Mouse (Mus musculus): ENCODE data around the gene Lrrc10. TPM values are rescaled to one million over a fixed set of nuclear protein-coding genes. Genes with fewer than 3 reads are reported as not detected.
A peak's percentile ranks its signal among the peaks of the same experiment; 100 is the strongest.

Lrrc10 gene
- polyA plus RNA-seq, 1 experiment from 2014 or later = not detected

DNA sequence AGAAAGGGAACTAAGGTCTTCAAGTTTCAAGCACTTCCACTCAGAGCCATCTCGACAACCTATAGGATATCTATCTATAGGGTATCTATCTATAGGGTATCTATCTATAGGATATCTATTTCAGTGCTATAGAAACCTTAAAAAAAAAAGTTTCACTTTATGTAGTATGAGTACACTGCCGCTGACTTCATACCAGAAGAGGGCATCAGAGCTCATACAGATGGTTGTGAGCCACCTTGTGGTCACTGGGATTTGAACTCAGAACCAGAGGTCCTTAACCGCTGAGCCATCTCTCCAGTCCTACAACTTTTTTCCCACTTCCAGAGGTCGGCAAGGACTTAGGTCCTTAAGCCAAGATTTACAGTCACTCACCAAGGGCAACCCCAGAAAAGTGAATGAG lies 10.5 kb downstream of the Lrrc10 start:
- Histone ChIP-seq H3K9me3 (replicated peaks) (no peaks in the 10 kb centered on the region), H3K4me3 (no peak overlapping the region), H3K27me3 (no peaks in the 10 kb centered on the region), H3K36me3 (peaks cover 95% of the 10 kb centered on the region), H3K4me1 (peaks cover 6% of the 10 kb centered on the region; the same call in 1 of the 2 replicates), H3K27ac (no peak overlapping the region), H3K4me2 (replicated peaks) (no peak overlapping the region), H3K9ac (no peak overlapping the region)
- WGBS = 94% methylated on average over 4 of the region's 4 CpGs
- no peak for ATAC-seq (ENCODE audit: low FRiP score)

DNA sequence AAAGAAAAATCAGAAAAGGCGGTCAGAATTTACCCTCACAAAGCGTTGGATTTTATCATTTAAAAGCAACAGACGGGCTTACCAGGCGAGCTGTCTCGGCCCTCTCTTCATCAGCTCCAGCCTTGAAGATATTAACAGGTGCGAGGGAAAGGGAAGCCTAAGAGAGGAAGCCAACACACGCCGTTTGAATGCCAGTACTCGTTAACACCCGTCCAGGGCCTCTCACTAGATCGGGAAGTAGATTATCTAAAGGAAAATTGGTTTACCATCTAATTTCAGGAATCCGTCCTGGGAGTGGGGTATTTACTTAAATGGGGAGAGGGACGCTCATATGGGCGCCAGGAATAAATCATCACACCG lies 17.7 kb downstream of the Lrrc10 start:
- H3K4me3 ChIP-seq = peak overlapping the region; percentile 88
- peaks cover 12% of the 10 kb centered on the region for H3K4me1 ChIP-seq
- H3K36me3 ChIP-seq = peaks cover 41% of the 10 kb centered on the region
- H3K27ac ChIP-seq = peak overlapping the region; percentile 31; the same call in 1 of the 2 replicates
- 4% methylated on average over 15 of the region's 15 CpGs for WGBS
- H3K27me3 ChIP-seq = no peaks in the 10 kb centered on the region
- H3K9ac ChIP-seq = peak overlapping the region; percentile 81
- ATAC-seq (ENCODE audit: low FRiP score) = peak; percentile 1; the same call in 1 of the 2 replicates
- H3K9me3 ChIP-seq (replicated peaks) = no peaks in the 10 kb centered on the region
- peak overlapping the region; percentile 86 for H3K4me2 ChIP-seq (replicated peaks)

DNA sequence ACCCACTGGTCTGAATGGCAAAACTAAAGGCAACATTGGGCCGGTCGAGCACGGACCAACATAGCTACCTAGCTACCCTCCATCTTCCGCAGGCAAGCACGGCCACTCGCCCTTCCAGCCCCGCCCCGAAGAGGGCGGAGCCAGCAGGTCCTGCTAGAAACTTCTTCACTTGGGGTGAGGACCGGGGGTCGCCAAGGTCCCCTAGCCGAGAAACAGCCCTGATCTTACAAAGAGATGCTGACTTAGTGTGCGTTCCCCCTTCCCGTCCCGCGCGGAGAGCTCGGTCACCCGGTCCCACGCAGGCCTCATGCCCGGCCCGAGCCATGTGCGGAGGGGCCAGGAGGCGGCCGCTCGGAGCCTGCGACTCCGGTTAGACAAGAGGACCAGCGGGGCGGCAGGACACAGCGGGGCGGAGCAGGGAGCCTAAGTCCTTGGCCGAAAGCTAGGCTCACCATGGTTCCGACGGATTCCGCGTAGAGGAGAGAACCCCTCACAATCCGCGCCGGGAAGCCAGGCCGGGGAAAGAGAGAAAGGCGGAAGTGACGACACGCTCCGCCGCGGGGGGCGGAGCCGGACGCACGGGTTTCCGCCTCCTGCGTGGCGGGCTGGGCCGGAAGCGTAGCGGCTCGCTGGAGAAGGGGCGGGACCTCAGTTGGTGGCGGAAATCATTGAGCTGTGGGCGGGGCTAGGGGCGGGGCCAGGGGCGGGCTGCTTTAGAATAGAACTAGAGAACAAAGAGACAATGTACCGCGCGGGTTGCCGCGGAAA lies 18.3 kb downstream of the Lrrc10 start, which contains the start of gene Cct2:
Cct2 (minus strand) TSS at position 561 of the 768 bp plus-strand sequence.
- Histone ChIP-seq H3K4me2 (replicated peaks) (peak within 1 kb of the TSS; percentile 86), H3K27ac (peak within 1 kb of the TSS; percentile 88), H3K36me3 (peaks cover 36% of the 10 kb centered on the region), H3K9me3 (replicated peaks) (no peaks in the 10 kb centered on the region), H3K4me3 (peak within 1 kb of the TSS; percentile 88), H3K4me1 (peaks cover 12% of the 10 kb centered on the region), H3K27me3 (no peaks in the 10 kb centered on the region), H3K9ac (peak within 1 kb of the TSS; percentile 81)
- ATAC-seq (ENCODE audit: low FRiP score) = peak; percentile 96
- WGBS = under 1% methylated on average over 68 of the region's 68 CpGs

DNA sequence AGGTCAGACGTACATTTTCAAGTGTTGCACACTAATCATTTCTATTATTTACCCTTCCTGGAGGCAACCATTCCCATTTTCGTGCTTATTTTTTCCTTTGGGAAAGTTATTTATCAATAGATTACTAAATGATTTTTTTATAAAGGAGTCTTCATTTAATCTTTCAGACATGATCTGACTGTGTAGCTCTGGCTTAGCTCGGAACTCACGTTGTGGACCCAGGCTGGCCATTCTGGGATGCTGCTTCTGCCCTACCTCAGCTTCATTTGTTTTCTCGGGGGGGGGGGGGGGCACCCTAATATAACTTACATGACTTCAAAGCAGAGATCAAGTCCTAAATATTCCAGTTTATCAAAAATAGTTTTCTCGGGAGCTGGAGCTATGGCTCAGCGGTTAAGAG lies 18.9 kb downstream of the Lrrc10 start:
- Histone ChIP-seq H3K9me3 (replicated peaks) (no peaks in the 10 kb centered on the region), H3K4me2 (replicated peaks) (peak overlapping the region; percentile 48), H3K27me3 (no peaks in the 10 kb centered on the region), H3K9ac (peak overlapping the region; percentile 38; the same call in 1 of the 2 replicates), H3K4me1 (peaks cover 9% of the 10 kb centered on the region), H3K4me3 (peak overlapping the region; percentile 88), H3K36me3 (peaks cover 30% of the 10 kb centered on the region), H3K27ac (peak overlapping the region; percentile 88)
- ATAC-seq (ENCODE audit: low FRiP score) = peak; percentile 50
- WGBS = 9% methylated on average over 7 of the region's 7 CpGs

DNA sequence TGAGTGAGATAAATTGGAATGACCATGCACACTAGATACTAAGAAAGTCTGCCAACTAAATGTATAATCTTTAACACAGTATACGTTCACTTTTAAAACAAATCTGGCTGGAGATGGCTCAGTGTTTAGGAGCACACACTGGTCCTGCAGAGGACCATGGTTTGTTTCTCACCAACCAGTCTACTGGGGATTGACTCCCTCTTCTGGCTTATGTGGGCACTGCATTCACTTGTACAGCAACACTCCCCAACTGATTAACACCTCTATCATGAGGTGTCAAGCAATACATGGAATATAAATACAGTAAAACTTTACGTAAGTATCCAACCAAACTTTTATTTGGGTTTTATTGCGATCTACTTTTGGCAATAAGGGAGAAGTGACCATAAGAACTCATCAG lies 24.0 kb downstream of the Lrrc10 start:
- no peaks in the 10 kb centered on the region for H3K4me1 ChIP-seq

DNA sequence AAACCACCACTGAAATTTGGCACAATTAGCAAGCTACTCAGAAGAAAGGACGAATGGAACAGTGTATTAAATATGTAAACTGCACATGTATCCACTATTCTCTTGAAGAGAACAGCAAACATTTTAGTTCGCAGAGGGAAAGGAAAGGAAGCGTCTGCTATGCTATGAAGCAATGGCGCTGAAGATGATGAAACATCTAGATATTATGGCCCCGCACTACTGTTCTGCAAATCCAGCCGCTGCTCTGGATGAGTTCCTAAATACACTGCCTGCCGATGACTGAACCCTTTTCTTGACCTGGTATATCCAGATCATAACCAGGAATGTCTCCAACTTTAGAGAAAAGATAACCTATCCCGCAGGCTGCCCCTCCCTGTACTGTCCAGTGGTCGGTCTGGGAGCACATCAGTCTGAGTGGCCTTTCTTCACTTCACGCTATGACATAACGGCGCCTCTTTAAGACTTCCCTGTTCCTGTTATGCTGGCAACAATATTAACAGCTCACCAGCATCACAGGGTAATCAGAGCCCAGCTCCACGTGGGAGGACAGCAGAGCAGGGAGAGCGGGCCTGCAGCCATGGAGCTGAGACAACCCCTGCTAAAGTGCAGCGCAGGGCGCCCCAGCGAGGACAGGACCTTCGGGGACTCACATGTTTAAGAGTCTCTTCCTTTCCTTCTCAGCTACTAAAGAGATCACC lies 27.2 kb downstream of the Lrrc10 start:
- no peak for ATAC-seq (ENCODE audit: low FRiP score)
- H3K27ac ChIP-seq = no peak overlapping the region
- no peak overlapping the region for H3K4me3 ChIP-seq
- H3K4me2 ChIP-seq (replicated peaks) = no peak overlapping the region
- H3K27me3 ChIP-seq = no peaks in the 10 kb centered on the region
- H3K9me3 ChIP-seq (replicated peaks) = no peaks in the 10 kb centered on the region
- H3K36me3 ChIP-seq = peaks cover 56% of the 10 kb centered on the region
- no peak overlapping the region for H3K9ac ChIP-seq
- H3K4me1 ChIP-seq = no peaks in the 10 kb centered on the region
- WGBS = 95% methylated on average over 18 of the region's 18 CpGs

More for the DNA sequence above, 24.0 kb downstream of the Lrrc10 start:
- Histone ChIP-seq H3K27ac (no peak overlapping the region), H3K27me3 (no peaks in the 10 kb centered on the region), H3K9me3 (replicated peaks) (no peaks in the 10 kb centered on the region), H3K36me3 (peaks cover 35% of the 10 kb centered on the region), H3K9ac (no peak overlapping the region), H3K4me2 (replicated peaks) (no peak overlapping the region), H3K4me3 (no peak overlapping the region)
- WGBS = 97% methylated on average over 3 of the region's 3 CpGs
- ATAC-seq (ENCODE audit: low FRiP score) = no peak

DNA sequence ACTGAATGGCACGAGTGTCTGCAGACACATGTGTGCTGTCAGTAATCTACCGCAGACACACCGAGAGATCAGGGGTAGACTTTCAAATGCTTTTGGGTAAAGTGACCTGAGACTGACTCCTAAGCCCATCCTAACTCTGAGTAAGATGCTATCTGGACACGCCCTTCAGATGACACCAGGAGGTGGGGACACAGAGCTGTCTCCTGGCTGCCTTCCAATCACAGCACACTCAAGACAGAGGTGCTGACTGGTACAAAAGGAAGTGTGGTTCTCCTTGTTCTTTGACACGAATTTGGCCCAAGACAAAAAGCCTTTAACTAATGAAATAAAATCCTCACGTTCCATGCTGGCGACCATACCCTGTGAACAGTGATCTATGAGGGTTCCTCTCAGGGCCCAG lies 28.0 kb downstream of the Lrrc10 start:
- Histone ChIP-seq H3K9ac (no peak overlapping the region), H3K4me2 (replicated peaks) (no peak overlapping the region), H3K9me3 (replicated peaks) (no peaks in the 10 kb centered on the region), H3K4me3 (no peak overlapping the region), H3K36me3 (peaks cover 63% of the 10 kb centered on the region), H3K27ac (no peak overlapping the region), H3K27me3 (no peaks in the 10 kb centered on the region), H3K4me1 (no peaks in the 10 kb centered on the region)
- no peak for ATAC-seq (ENCODE audit: low FRiP score)
- 87% methylated on average over 7 of the region's 7 CpGs for WGBS

DNA sequence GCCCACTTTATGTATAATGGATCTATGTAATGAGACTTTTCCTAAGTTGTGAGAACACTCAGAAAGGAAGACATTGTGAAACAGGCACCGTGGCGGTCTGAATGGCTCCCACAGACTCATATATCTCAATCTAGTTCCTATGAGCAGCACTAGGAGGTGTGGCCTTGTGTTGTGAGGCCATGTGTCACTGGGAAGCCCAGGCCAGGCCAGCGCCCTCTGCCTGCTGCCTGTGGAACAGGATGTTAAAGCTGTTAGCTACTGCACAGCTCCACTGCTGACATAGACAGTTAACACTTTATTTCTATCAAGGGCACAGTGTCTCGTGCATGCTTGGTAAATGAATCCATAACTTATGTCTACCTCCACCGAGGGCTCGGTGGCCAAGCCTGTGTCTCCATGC lies 33.1 kb downstream of the Lrrc10 start:
- Histone ChIP-seq H3K9ac (no peak overlapping the region), H3K9me3 (replicated peaks) (no peaks in the 10 kb centered on the region), H3K36me3 (peaks cover 63% of the 10 kb centered on the region), H3K4me2 (replicated peaks) (no peak overlapping the region), H3K27ac (no peak overlapping the region), H3K4me3 (no peak overlapping the region), H3K4me1 (no peaks in the 10 kb centered on the region), H3K27me3 (no peaks in the 10 kb centered on the region)
- WGBS = 79% methylated on average over 6 of the region's 6 CpGs
- ATAC-seq (ENCODE audit: low FRiP score) = no peak

DNA sequence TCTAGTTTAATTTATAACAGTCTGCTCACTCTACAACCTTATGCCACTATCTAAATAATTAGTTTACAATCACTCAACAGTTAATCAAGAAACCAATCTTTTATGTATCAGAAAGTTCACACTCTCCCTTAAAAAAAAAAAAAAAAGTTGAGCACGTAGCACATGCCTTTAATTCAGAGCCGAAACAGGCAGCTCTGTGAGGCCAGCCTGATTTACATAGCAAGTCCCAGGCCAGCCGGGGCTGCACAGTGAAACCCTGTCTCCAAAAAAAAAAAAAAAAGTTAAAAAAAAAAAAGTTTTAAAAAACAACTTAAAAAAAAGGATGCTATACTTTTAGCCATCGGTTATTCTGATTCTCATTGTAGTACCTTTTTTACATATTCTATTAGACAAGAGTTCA lies 36.2 kb downstream of the Lrrc10 start:
- Histone ChIP-seq H3K4me3 (no peak overlapping the region), H3K4me2 (replicated peaks) (no peak overlapping the region), H3K9ac (no peak overlapping the region), H3K27me3 (no peaks in the 10 kb centered on the region), H3K36me3 (peaks cover 58% of the 10 kb centered on the region), H3K27ac (no peak overlapping the region), H3K4me1 (no peaks in the 10 kb centered on the region), H3K9me3 (replicated peaks) (no peaks in the 10 kb centered on the region)
- ATAC-seq (ENCODE audit: low FRiP score) = no peak
- WGBS = 69% methylated on average over 4 of the region's 4 CpGs

DNA sequence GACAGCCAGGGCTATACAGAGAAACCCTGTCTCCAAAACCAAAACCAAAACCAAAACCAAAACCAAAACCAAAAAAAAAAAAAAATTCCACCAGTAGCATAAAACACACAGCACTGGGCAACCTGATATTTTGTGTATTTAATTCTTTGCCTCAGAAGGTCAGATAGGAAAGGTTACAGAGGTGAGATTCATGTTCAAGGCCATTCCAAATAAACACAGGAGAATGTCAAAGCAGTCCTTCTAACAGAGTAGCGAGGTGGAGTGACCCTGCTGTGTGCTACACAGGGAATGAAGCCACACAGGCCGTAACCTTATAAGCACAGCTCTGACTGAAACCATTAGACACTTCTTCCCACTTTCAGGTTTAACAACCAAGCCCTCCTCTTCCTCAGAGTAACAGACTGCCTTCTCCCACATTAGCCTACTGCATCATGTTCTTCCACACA lies 36.8 kb downstream of the Lrrc10 start:
- Histone ChIP-seq H3K9ac (no peak overlapping the region), H3K27ac (no peak overlapping the region), H3K4me2 (replicated peaks) (no peak overlapping the region), H3K4me3 (no peak overlapping the region), H3K9me3 (replicated peaks) (no peaks in the 10 kb centered on the region), H3K27me3 (no peaks in the 10 kb centered on the region), H3K4me1 (no peaks in the 10 kb centered on the region), H3K36me3 (peaks cover 52% of the 10 kb centered on the region)
- WGBS = 76% methylated on average over 2 of the region's 2 CpGs
- ATAC-seq (ENCODE audit: low FRiP score) = no peak

DNA sequence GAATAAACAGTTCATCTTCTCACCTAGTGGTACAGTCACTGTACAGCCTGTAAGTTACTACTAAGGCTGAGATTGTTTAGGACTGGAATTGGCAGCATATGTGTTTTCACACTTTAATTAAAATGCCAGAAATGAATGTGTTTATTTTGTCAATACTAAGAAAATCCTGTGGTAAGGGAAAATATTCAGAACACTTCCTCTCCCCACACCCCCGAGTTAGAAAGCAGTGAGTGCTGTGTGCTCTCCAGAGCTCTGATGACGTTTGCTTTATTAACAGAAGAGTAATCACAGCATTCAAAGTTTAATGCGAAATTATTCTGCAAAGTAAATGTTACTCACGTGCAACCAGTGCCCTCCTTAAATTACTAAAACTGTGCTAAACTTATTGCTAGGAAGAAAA lies 44.5 kb downstream of the Lrrc10 start:
- Histone ChIP-seq H3K27me3 (no peaks in the 10 kb centered on the region), H3K4me2 (replicated peaks) (no peak overlapping the region), H3K4me1 (peaks cover 11% of the 10 kb centered on the region), H3K27ac (no peak overlapping the region), H3K4me3 (no peak overlapping the region), H3K9ac (no peak overlapping the region), H3K9me3 (replicated peaks) (no peaks in the 10 kb centered on the region), H3K36me3 (0 out of 2 replicates have a peak, but pooled peaks cover 10% of the 10 kb centered on the region)
- no peak for ATAC-seq (ENCODE audit: low FRiP score)
- 87% methylated on average over 4 of the region's 4 CpGs for WGBS

DNA sequence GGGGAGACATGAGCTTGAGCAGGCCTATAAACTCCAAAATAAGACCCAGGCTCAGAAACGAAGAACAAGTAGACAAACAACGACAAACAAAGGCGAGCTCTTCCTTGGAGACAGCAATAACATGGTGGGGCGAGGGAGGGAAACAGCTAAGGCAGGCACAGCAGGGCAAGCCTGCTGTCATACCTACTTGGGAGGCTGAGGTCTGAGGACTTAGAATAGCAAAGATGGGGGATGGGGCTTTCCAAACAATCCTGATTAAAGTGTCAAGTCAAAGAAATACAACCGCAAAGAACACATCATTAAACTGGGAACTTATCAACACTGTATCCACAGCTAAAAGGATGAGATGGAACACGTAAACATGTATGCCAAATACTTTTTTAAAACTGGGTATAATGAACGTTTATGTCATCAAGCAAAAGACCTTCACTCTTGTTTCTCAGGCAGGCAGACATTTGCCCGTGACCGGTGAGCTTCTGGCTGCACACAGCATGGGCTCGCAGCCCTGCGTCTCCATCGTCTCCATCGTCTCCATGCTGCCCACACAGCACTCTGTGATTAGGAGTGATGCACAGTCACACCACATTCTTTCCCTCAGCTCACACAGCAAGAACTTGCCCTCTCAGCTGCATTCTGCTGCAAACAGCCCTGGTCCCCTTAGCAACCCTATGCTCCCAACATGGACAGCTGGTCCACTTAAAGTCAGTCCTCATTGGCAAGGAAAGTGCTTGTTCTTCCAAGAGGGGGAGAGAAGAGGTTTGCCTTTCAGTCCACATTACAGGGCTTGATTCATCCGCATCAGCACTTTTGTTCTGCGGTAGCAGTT lies 49.6 kb downstream of the Lrrc10 start:
- H3K4me2 ChIP-seq (replicated peaks) = peak overlapping the region; percentile 13
- no peak overlapping the region for H3K9ac ChIP-seq

More for the DNA sequence above, 49.6 kb downstream of the Lrrc10 start:
- Histone ChIP-seq H3K36me3 (0 out of 2 replicates have a peak, but pooled peaks cover 3% of the 10 kb centered on the region), H3K4me1 (peaks cover 18% of the 10 kb centered on the region), H3K4me3 (no peak overlapping the region), H3K27ac (peak overlapping the region; percentile 88), H3K27me3 (no peaks in the 10 kb centered on the region), H3K9me3 (replicated peaks) (no peaks in the 10 kb centered on the region)
- ATAC-seq (ENCODE audit: low FRiP score) = peak; percentile 94
- 23% methylated on average over 15 of the region's 15 CpGs for WGBS

Data from hindbrain, embryonic 12.5 days (tissue).